ENCODE assay signal across 20 mouse cellular contexts in the genomic region with DNA sequence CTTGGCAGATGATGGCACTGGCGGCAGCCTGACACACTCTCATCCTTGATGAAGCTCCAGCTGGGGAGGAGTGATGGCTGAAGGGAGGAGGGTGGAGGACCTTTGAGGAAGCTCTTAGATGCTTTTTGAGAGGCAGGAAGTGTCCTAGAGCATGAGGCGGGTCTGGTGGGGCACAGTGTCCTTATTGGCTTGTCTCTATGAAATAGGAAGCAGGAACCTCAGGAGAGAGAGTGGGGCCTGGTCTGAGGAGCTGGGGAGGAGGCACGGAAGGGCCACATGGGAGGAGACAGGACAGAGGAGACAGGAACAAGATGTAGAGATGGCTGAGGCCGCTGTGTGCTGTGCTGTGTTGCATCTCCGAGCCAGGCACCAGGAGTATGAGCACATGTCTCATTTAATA. TPM values are rescaled to one million over a fixed set of nuclear protein-coding genes. Genes with fewer than 3 reads are reported as not detected.
DNase-seq lines count a peak whose midpoint lies in the region; ATAC-seq and TF ChIP-seq lines count a peak whose summit lies in the region.
"Had no signal": no experiment of that assay in that cellular context is flagged by ENCODE, and none has a peak within 500 bp of the region (broad histone marks: within the 10 kb centered on the region; RNA-seq: fewer than 3 reads in every experiment).

No protein-coding gene starts in this region.

- no peak for DNase-seq in heart, adult 2 months
- no peak for DNase-seq in heart, postnatal 36 days
- DNase-seq in liver, adult 2 months (ENCODE audit: extremely low read depth, low read depth, low spot score) = peak; percentile 4
- no peak for DNase-seq in liver, postnatal 0 days
- DNase-seq in MEL-GATA-1-ER (ENCODE audit: extremely low read depth, low read depth) = peak; percentile 19
- DNase-seq in urinary bladder, adult 18-20 months (ENCODE audit: low spot score in 2 of 2) = no peak
- no peak for DNase-seq in gastrocnemius, postnatal 25 days
- DNase-seq: cerebellum, adult 11 months; cerebellum, postnatal 14 days; heart, postnatal 4 days; kidney, adult 9 months; right cerebral cortex, postnatal 14 days had no signal

- no peaks in the 10 kb centered on the region for H3K79me2 ChIP-seq in heart, adult 2 months (replicated peaks; ENCODE audit: control insufficient read depth, insufficient read depth, low read length)
- no peaks in the 10 kb centered on the region for H3K79me2 ChIP-seq in liver, adult 2 months (ENCODE audit: control insufficient read depth, insufficient read depth, low read length)

- H3K36me3 ChIP-seq in heart, adult 2 months (ENCODE audit: control insufficient read depth, insufficient read depth, low read length) = no peaks in the 10 kb centered on the region
- no peaks in the 10 kb centered on the region for H3K36me3 ChIP-seq in liver, adult 2 months (ENCODE audit: control insufficient read depth, insufficient read depth, low read length)
- H3K36me3 ChIP-seq in liver, postnatal 0 days (replicated peaks; ENCODE audit: insufficient read depth, low read length) = no peaks in the 10 kb centered on the region
- H3K36me3 ChIP-seq: forebrain, embryonic 15.5 days; limb, embryonic 13.5 days; liver, embryonic 15.5 days; neural tube, embryonic 12.5 days had no signal

- TF ChIP-seq EP300 in heart, adult 2 months (IDR thresholded peaks at IDR 0.05; ENCODE audit: insufficient read depth, low read depth, low read length) = no peak
- TF ChIP-seq EP300 in liver, postnatal 0 days (IDR thresholded peaks at IDR 0.05; ENCODE audit: low read depth) = no peak

- H3K9ac ChIP-seq in heart, adult 2 months (ENCODE audit: low read depth, low read length) = no peak overlapping the region
- no peak overlapping the region for H3K9ac ChIP-seq in liver, adult 2 months (ENCODE audit: low read depth, low read length)
- H3K9ac ChIP-seq in liver, postnatal 0 days (replicated peaks) = no peak overlapping the region
- H3K9ac ChIP-seq: forebrain, embryonic 15.5 days; limb, embryonic 13.5 days; liver, embryonic 15.5 days; neural tube, embryonic 12.5 days had no signal

- no peak for ATAC-seq in liver, postnatal 0 days
- peak; percentile 35; the same call in 1 of the 2 replicates for ATAC-seq in megakaryocyte, adult 5-6 weeks (ENCODE audit: poor library complexity, severe bottlenecking)
- ATAC-seq: forebrain, embryonic 15.5 days had no signal

- H3K27ac ChIP-seq in heart, adult 2 months = peak overlapping the region; percentile 7; the same call in 1 of the 2 replicates
- H3K27ac ChIP-seq in liver, adult 2 months (replicated peaks; ENCODE audit: insufficient read depth, low read depth, low read length) = no peak overlapping the region
- H3K27ac ChIP-seq in liver, postnatal 0 days (ENCODE audit: low read depth) = no peak overlapping the region
- H3K27ac ChIP-seq: forebrain, embryonic 15.5 days; left cerebral cortex, adult 2 months; limb, embryonic 13.5 days; liver, embryonic 15.5 days; neural tube, embryonic 12.5 days; stomach, postnatal 0 days had no signal

- peaks cover 26% of the 10 kb centered on the region for H3K4me1 ChIP-seq in heart, adult 2 months (ENCODE audit: control insufficient read depth, insufficient read depth, low read length)
- no peaks in the 10 kb centered on the region for H3K4me1 ChIP-seq in liver, adult 2 months (ENCODE audit: control insufficient read depth, insufficient read depth, low read length)
- H3K4me1 ChIP-seq in liver, postnatal 0 days (ENCODE audit: insufficient read depth) = peaks cover 6% of the 10 kb centered on the region; the same call in 1 of the 2 replicates
- H3K4me1 ChIP-seq: liver, embryonic 15.5 days had no signal

- no peaks in the 10 kb centered on the region for H3K27me3 ChIP-seq in heart, adult 2 months (ENCODE audit: control insufficient read depth, insufficient read depth, low read length)
- H3K27me3 ChIP-seq in liver, adult 2 months (ENCODE audit: control insufficient read depth, insufficient read depth, low read length) = no peaks in the 10 kb centered on the region
- H3K27me3 ChIP-seq in liver, postnatal 0 days (ENCODE audit: insufficient read depth, low read length) = no peaks in the 10 kb centered on the region
- H3K27me3 ChIP-seq: forebrain, embryonic 15.5 days; limb, embryonic 13.5 days; liver, embryonic 15.5 days; neural tube, embryonic 12.5 days had no signal

- 66% methylated on average over 5 of the region's 5 CpGs for WGBS in heart, adult 2 months
- 79% methylated on average over 5 of the region's 5 CpGs for WGBS in liver, adult 2 months
- 54% methylated on average over 5 of the region's 5 CpGs for WGBS in liver, postnatal 0 days (ENCODE audit: insufficient replicate concordance)

- no peak overlapping the region for H3K4me3 ChIP-seq in heart, adult 2 months
- no peak overlapping the region for H3K4me3 ChIP-seq in liver, adult 2 months (ENCODE audit: insufficient read depth, low read depth, low read length)
- H3K4me3 ChIP-seq in liver, postnatal 0 days (ENCODE audit: low read depth, low read length) = no peak overlapping the region
- H3K4me3 ChIP-seq: forebrain, embryonic 15.5 days; left cerebral cortex, adult 2 months; limb, embryonic 13.5 days; liver, embryonic 15.5 days; neural tube, embryonic 12.5 days had no signal

- no peaks in the 10 kb centered on the region for H3K9me3 ChIP-seq in liver, postnatal 0 days (ENCODE audit: low read length)
- H3K9me3 ChIP-seq: forebrain, embryonic 15.5 days; liver, embryonic 15.5 days had no signal

- no peak for TF ChIP-seq POLR2A in heart, adult 2 months (IDR thresholded peaks at IDR 0.05; ENCODE audit: insufficient read depth, low read depth, low read length)
- TF ChIP-seq POLR2A in liver, adult 2 months (IDR thresholded peaks at IDR 0.05; ENCODE audit: extremely low read depth, insufficient read depth, low read length) = no peak

- no peak overlapping the region for H3K4me2 ChIP-seq in liver, postnatal 0 days (ENCODE audit: low read depth, low read length)
- H3K4me2 ChIP-seq: forebrain, embryonic 15.5 days; limb, embryonic 13.5 days; liver, embryonic 15.5 days; neural tube, embryonic 12.5 days had no signal

- intact Hi-C loops in heart, adult 2 months (cut with DNase I) = no loop called here
- intact Hi-C loops in heart, postnatal 36 days (cut with DNase I) = no loop called here

- TF ChIP-seq CTCF in heart, adult 2 months (IDR thresholded peaks at IDR 0.05) = no peak
- TF ChIP-seq CTCF in liver, adult 2 months (IDR thresholded peaks at IDR 0.05; ENCODE audit: low read depth, low read length) = no peak
- no peak for TF ChIP-seq CTCF in liver, postnatal 0 days (IDR thresholded peaks at IDR 0.05; ENCODE audit: low read depth)

RNA-seq across cellular contexts. Expression of gene Cstad, which starts 43.3 kb away (rescaled TPM):
- total RNA-seq in heart, adult 2 months (2021) = 1 to 10 TPM in 1 of 2 experiments, under 1 TPM in 1; 0.73 to 1.0 TPM
- polyA plus RNA-seq in heart, adult 2 months (2012; rRNA removed) = 0.32 and 0.76 TPM in 2 replicates
- 1 to 10 TPM; 1.5 to 2.3 TPM for total RNA-seq in heart, postnatal 36 days (2021)
- 0.46 TPM in 1 of 2 replicates, not detected in the other for total RNA-seq in liver, adult 2 months (2014; rRNA removed)
- not detected in 2 replicates for polyA plus RNA-seq in liver, adult 2 months (2012; rRNA removed)
- polyA plus RNA-seq in liver, postnatal 0 days (2015; fragmentation: Nextera tagmentation; extraction: Ambion mirVana) = 0.22 TPM in 2 replicates
- 0.27 and 0.60 TPM in 2 replicates for total RNA-seq in megakaryocyte, adult 5-6 weeks (2015)
- total RNA-seq in megakaryocyte, adult 5-6 weeks (2017) = not detected in 2 replicates
- 1 to 10 TPM; 2.3 TPM for total RNA-seq in gastrocnemius, postnatal 25 days (2021)
- total RNA-seq: megakaryocyte-erythroid progenitor cell, adult 5-6 weeks had no signal
- polyA plus RNA-seq: liver, embryonic 15.5 days had no signal

Comparison
In these comparisons a context has a peak if more than half of its experiments do, and no peak if none do; other contexts are left out.
1. DNase-seq: peak in liver, adult 2 months (single experiment) and MEL-GATA-1-ER (single experiment); none in heart, adult 2 months (0 of 2), heart, postnatal 36 days (0 of 2), liver, postnatal 0 days (single experiment), urinary bladder, adult 18-20 months (0 of 2) and gastrocnemius, postnatal 25 days (single experiment).